Mouse (Mus musculus) heart, adult 2 months (tissue): ENCODE data around the gene Acbd6.

Experiments
- CTCF ChIP-seq: fragments of 200-600 bp; IDR thresholded peaks from 2 replicates; pipeline ENCODE4 v1.8.1; 2022; ENCODE audit warnings: antibody characterized with exemption, mild to moderate bottlenecking, moderate library complexity
- EP300 ChIP-seq: fragments of 200-500 bp; IDR thresholded peaks from 2 replicates; pipeline ENCODE4 v1.6.1; 2011; ENCODE audit warnings: low read depth, low read length, control low read depth; ENCODE audit not compliant: insufficient read depth
- POLR2A ChIP-seq: fragments of 200-500 bp; IDR thresholded peaks from 2 replicates; pipeline ENCODE4 v1.6.1; 2011; ENCODE audit warnings: mild to moderate bottlenecking, low read depth, low read length, control low read depth; ENCODE audit not compliant: insufficient read depth

- no peak for TF ChIP-seq EP300
- TF ChIP-seq POLR2A = no peak
- no peak for TF ChIP-seq CTCF
These were observed 168.0 kb downstream of the Acbd6 start for GRCm38 (mm10) chr1:155725876-155726275.
